ENCODE assay signal across 26 mouse cellular contexts in genomic region chr2:8468351-8468750, GRCm38 (mm10).
A peak's percentile ranks its signal among the peaks of the same experiment; 100 is the strongest.
DNase-seq lines count a peak whose midpoint lies in the region; ATAC-seq and TF ChIP-seq lines count a peak whose summit lies in the region.
"Had no signal": no experiment of that assay in that cellular context is flagged by ENCODE, and none has a peak within 500 bp of the region (broad histone marks: within the 10 kb centered on the region; RNA-seq: fewer than 3 reads in every experiment).

No protein-coding gene starts in this region.

- H3K4me3 ChIP-seq in left cerebral cortex, adult 2 months, result no peak overlapping the region
- no peak overlapping the region for H3K4me3 ChIP-seq in forebrain, embryonic 13.5 days
- H3K4me3 ChIP-seq in forebrain, postnatal 0 days (ENCODE audit: low read depth, low read length), result no peak overlapping the region
- no peak overlapping the region for H3K4me3 ChIP-seq in intestine, postnatal 0 days (ENCODE audit: low read depth, low read length)
- H3K4me3 ChIP-seq: embryonic facial prominence, embryonic 10.5 days; embryonic facial prominence, embryonic 15.5 days; heart, embryonic 12.5 days; liver, embryonic 12.5 days; megakaryocyte, embryonic 14.5 days had no signal

- H3K9me3 ChIP-seq in forebrain, embryonic 13.5 days (replicated peaks), result no peaks in the 10 kb centered on the region
- no peaks in the 10 kb centered on the region for H3K9me3 ChIP-seq in forebrain, postnatal 0 days (ENCODE audit: low read length)
- no peaks in the 10 kb centered on the region for H3K9me3 ChIP-seq in intestine, postnatal 0 days (ENCODE audit: control insufficient read depth)
- H3K9me3 ChIP-seq: embryonic facial prominence, embryonic 10.5 days; embryonic facial prominence, embryonic 15.5 days; heart, embryonic 12.5 days; liver, embryonic 12.5 days; megakaryocyte, embryonic 14.5 days had no signal

- intact Hi-C loops in left cerebral cortex, adult 2 months (cut with DNase I), result no loop called here

- H3K36me3 ChIP-seq in forebrain, embryonic 13.5 days (ENCODE audit: poor library complexity, severe bottlenecking), result no peaks in the 10 kb centered on the region
- no peaks in the 10 kb centered on the region for H3K36me3 ChIP-seq in forebrain, postnatal 0 days (ENCODE audit: insufficient read depth)
- H3K36me3 ChIP-seq in intestine, postnatal 0 days (ENCODE audit: control insufficient read depth, insufficient read depth), result no peaks in the 10 kb centered on the region
- H3K36me3 ChIP-seq: embryonic facial prominence, embryonic 10.5 days; embryonic facial prominence, embryonic 15.5 days; heart, embryonic 12.5 days; liver, embryonic 12.5 days had no signal

- no peak for TF ChIP-seq CTCF in left cerebral cortex, adult 2 months (IDR thresholded peaks at IDR 0.05)
- TF ChIP-seq CTCF in forebrain, postnatal 0 days (IDR thresholded peaks at IDR 0.05; ENCODE audit: low read depth), result no peak
- TF ChIP-seq CTCF in intestine, postnatal 0 days (IDR thresholded peaks at IDR 0.05; ENCODE audit: low read depth), result no peak

- H3K4me1 ChIP-seq in forebrain, embryonic 13.5 days, result peaks cover 13% of the 10 kb centered on the region
- H3K4me1 ChIP-seq in forebrain, postnatal 0 days (ENCODE audit: insufficient read depth), result 0 out of 2 replicates have a peak, but pooled peaks cover 4% of the 10 kb centered on the region
- H3K4me1 ChIP-seq in intestine, postnatal 0 days (replicated peaks; ENCODE audit: control insufficient read depth, insufficient read depth, low read length), result no peaks in the 10 kb centered on the region
- H3K4me1 ChIP-seq: embryonic facial prominence, embryonic 10.5 days; embryonic facial prominence, embryonic 15.5 days; heart, embryonic 12.5 days; liver, embryonic 12.5 days; megakaryocyte, embryonic 14.5 days had no signal

- no peak overlapping the region for H3K9ac ChIP-seq in forebrain, embryonic 13.5 days
- no peak overlapping the region for H3K9ac ChIP-seq in forebrain, postnatal 0 days
- no peak overlapping the region for H3K9ac ChIP-seq in intestine, postnatal 0 days (ENCODE audit: low read depth, low read length)
- H3K9ac ChIP-seq: embryonic facial prominence, embryonic 15.5 days; heart, embryonic 12.5 days; hindbrain, embryonic 14.5 days; liver, embryonic 12.5 days; liver, postnatal 0 days had no signal

- H3K27me3 ChIP-seq in forebrain, embryonic 13.5 days, result no peaks in the 10 kb centered on the region
- H3K27me3 ChIP-seq in forebrain, postnatal 0 days (ENCODE audit: insufficient read depth, low read length), result no peaks in the 10 kb centered on the region
- H3K27me3 ChIP-seq in intestine, postnatal 0 days (replicated peaks; ENCODE audit: control insufficient read depth, insufficient read depth, low read length), result no peaks in the 10 kb centered on the region
- H3K27me3 ChIP-seq: embryonic facial prominence, embryonic 15.5 days; heart, embryonic 12.5 days; liver, embryonic 12.5 days; megakaryocyte, embryonic 14.5 days had no signal

- ATAC-seq in forebrain, embryonic 13.5 days, result 0 out of 2 replicates have a peak, but pooled peaks have one; percentile 19
- no peak for ATAC-seq in forebrain, postnatal 0 days
- no peak for ATAC-seq in intestine, postnatal 0 days
- ATAC-seq: CD4-positive, CD25-positive, alpha-beta regulatory T cell, adult 4 months; liver, embryonic 12.5 days; liver, postnatal 0 days had no signal

- DNase-seq in left cerebral cortex, adult 2 months (ENCODE audit: extremely low spot score in 1 of 2, low spot score in 2 of 2), result no peak
- DNase-seq in left cerebral cortex, adult 9 months (ENCODE audit: low spot score in 2 of 2), result no peak
- no peak for DNase-seq in forebrain, postnatal 0 days
- DNase-seq in lung, postnatal 25 days (ENCODE audit: low spot score), result no peak
- no peak for DNase-seq in adrenal gland, postnatal 14 days
- DNase-seq: adrenal gland, postnatal 36 days; cerebellum, adult 18-20 months; cerebellum, postnatal 10 days; gastrocnemius, postnatal 25 days; heart, adult 18-20 months; heart, postnatal 4 days; kidney, adult 11 months; kidney, postnatal 14 days; left cerebral cortex, postnatal 4 days; liver, postnatal 0 days; lung, postnatal 4 days; thymus, postnatal 4 days had no signal

- H3K27ac ChIP-seq in left cerebral cortex, adult 2 months, result peak overlapping the region; percentile 66
- H3K27ac ChIP-seq in forebrain, embryonic 13.5 days, result peak overlapping the region; percentile 60
- H3K27ac ChIP-seq in forebrain, postnatal 0 days (ENCODE audit: low read depth, low read length), result peak overlapping the region; percentile 64
- H3K27ac ChIP-seq in intestine, postnatal 0 days (ENCODE audit: low read depth, low read length), result no peak overlapping the region
- H3K27ac ChIP-seq: embryonic facial prominence, embryonic 10.5 days; embryonic facial prominence, embryonic 15.5 days; hindbrain, embryonic 14.5 days; liver, embryonic 12.5 days had no signal

- H3K4me2 ChIP-seq in forebrain, embryonic 13.5 days, result no peak overlapping the region
- no peak overlapping the region for H3K4me2 ChIP-seq in forebrain, postnatal 0 days (ENCODE audit: low read depth)
- H3K4me2 ChIP-seq in intestine, postnatal 0 days (replicated peaks; ENCODE audit: low read depth), result no peak overlapping the region
- H3K4me2 ChIP-seq: embryonic facial prominence, embryonic 15.5 days; heart, embryonic 12.5 days; hindbrain, embryonic 14.5 days; liver, embryonic 12.5 days had no signal
